Mouse (Mus musculus) midbrain, postnatal 0 days (tissue): ENCODE results near the gene Ctcfl. TPM values are rescaled to one million over a fixed set of nuclear protein-coding genes. Genes with fewer than 3 reads are reported as not detected.

Experiments used
- ATAC-seq: fragments of 200-750 bp; cut with Nextera tagmentation; 2 replicates; pipeline ENCODE4 v1.8.0; 2017; ENCODE audit warnings: moderate number of reproducible peaks, mild to moderate bottlenecking, moderate TSS enrichment, moderate library complexity; ENCODE audit not compliant: low FRiP score
- DNase-seq: peaks from one replicate; pipeline ENCODE4 v3.0.0-alpha.2; 2015; ENCODE audit warnings: low spot score
- H3K27ac ChIP-seq: fragments of 300-500 bp; sonication (generic); 2 replicates; pipeline ENCODE4 v1.5.1; 2014; ENCODE audit warnings: low read depth, mild to moderate bottlenecking, low read length, mixed read lengths
- H3K27me3 ChIP-seq: fragments of 300-500 bp; sonication (generic); 2 replicates; pipeline ENCODE4 v1.6.1; 2014; ENCODE audit warnings: low read length, control low read depth, mixed read lengths; ENCODE audit not compliant: insufficient read depth
- H3K36me3 ChIP-seq: fragments of 300-500 bp; sonication (generic); 2 replicates; pipeline ENCODE4 v1.6.1; 2014; ENCODE audit warnings: low read length, control low read depth, mixed read lengths; ENCODE audit not compliant: insufficient read depth
- H3K4me1 ChIP-seq: fragments of 300-500 bp; sonication (generic); 2 replicates; pipeline ENCODE4 v1.6.1; 2014; ENCODE audit warnings: mild to moderate bottlenecking, control low read depth, antibody characterized with exemption, low read length, mixed read lengths; ENCODE audit not compliant: insufficient read depth
- H3K4me2 ChIP-seq: fragments of 300-500 bp; sonication (generic); 2 replicates; pipeline ENCODE4 v1.6.1; 2014; ENCODE audit warnings: low read depth, mild to moderate bottlenecking, low read length, mixed read lengths; ENCODE audit not compliant: poor library complexity, severe bottlenecking
- H3K4me3 ChIP-seq: fragments of 300-500 bp; sonication (generic); 2 replicates; pipeline ENCODE4 v1.5.1; 2014; ENCODE audit warnings: low read depth, mild to moderate bottlenecking, low read length, moderate library complexity
- H3K9ac ChIP-seq: fragments of 300-500 bp; sonication (generic); replicated peaks from 2 replicates; pipeline ENCODE4 v1.6.1; 2014; ENCODE audit warnings: mild to moderate bottlenecking, low read length, moderate library complexity, mixed read lengths; ENCODE audit not compliant: poor library complexity, severe bottlenecking
- H3K9me3 ChIP-seq: fragments of 300-500 bp; sonication (generic); 2 replicates; pipeline ENCODE4 v1.6.1; 2016; ENCODE audit warnings: low read length, control low read depth
- CTCF ChIP-seq: IDR thresholded peaks from 2 replicates; pipeline ENCODE4 v1.5.1; 2016; ENCODE audit warnings: antibody characterized with exemption, mild to moderate bottlenecking
- WGBS: fragments of 180-500 bp; shearing (Covaris S2); extraction: QIAGEN DNeasy Blood & Tissue Kit; methylation state at CpG from one replicate; pipeline ENCODE4 v1.1.7; 2014; 5-methylcytosine and 5-hydroxymethylcytosine counted together
- polyA plus RNA-seq: library from polyadenylated mRNA; unstranded; fragments of >200 nt; fragmentation: Nextera tagmentation; extraction: Ambion mirVana; gene quantifications from 2 replicates; pipeline ENCODE4 v1.2.1, GENCODE M21; 2015
- total RNA-seq: library from RNA; depleted of rRNA; stranded (reverse); fragments of >200 nt; gene quantifications from 2 replicates; pipeline ENCODE4 v1.2.3, GENCODE M21; 2014

Ctcfl gene
- total and polyA plus RNA-seq, 2 experiments from 2014 or later = not detected

DNA sequence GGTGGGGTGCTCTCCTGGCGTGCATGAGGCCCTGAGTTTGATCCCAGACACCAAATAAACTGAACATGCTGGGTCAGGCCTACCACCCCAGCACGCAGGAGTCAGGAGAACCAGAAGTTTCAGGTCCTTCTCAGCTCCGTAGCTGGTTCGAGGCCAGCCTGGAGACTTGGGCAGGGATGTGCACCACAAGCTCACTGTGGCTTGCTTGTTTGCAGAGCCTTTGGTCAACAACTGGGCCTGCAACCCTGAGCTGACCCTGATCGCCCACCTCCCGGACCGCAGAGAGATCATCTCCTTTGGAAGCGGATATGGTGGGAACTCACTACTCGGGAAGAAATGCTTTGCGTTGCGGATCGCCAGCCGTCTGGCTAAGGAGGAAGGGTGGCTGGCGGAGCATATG lies 35.6 kb upstream of the Ctcfl start:
- Histone ChIP-seq H3K4me3 (no peak overlapping the region), H3K4me1 (no peaks in the 10 kb centered on the region), H3K9me3 (no peaks in the 10 kb centered on the region), H3K9ac (no peak overlapping the region), H3K4me2 (no peak overlapping the region), H3K27ac (no peak overlapping the region), H3K27me3 (no peaks in the 10 kb centered on the region), H3K36me3 (no peaks in the 10 kb centered on the region)
- TF ChIP-seq CTCF = no peak
- ATAC-seq (no peak), DNase-seq (no peak)
- 94% methylated on average over 14 of the region's 14 CpGs for WGBS

DNA sequence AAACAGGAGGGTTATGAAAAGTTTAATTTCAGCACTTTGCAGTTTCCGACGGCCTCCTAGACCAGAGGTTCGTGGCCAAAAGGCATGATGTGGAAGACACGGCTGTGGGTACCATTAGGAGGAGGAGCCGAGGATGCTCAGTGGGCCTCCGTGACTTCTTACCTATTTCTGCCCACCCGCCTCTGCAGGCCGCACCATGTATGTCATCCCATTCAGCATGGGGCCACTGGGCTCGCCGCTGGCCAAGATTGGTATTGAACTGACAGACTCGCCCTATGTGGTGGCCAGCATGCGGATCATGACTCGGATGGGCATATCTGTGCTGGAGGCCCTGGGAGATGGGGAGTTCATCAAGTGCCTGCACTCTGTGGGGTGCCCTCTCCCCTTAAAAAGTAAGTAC lies 35.2 kb upstream of the Ctcfl start:
- ATAC-seq (no peak), DNase-seq (no peak)
- no peak overlapping the region for H3K27ac ChIP-seq
- no peak overlapping the region for H3K4me3 ChIP-seq
- H3K9ac ChIP-seq = no peak overlapping the region
- no peaks in the 10 kb centered on the region for H3K9me3 ChIP-seq
- no peaks in the 10 kb centered on the region for H3K27me3 ChIP-seq
- WGBS = 95% methylated on average over 13 of the region's 13 CpGs
- no peaks in the 10 kb centered on the region for H3K4me1 ChIP-seq
- TF ChIP-seq CTCF = no peak
- no peak overlapping the region for H3K4me2 ChIP-seq
- no peaks in the 10 kb centered on the region for H3K36me3 ChIP-seq

DNA sequence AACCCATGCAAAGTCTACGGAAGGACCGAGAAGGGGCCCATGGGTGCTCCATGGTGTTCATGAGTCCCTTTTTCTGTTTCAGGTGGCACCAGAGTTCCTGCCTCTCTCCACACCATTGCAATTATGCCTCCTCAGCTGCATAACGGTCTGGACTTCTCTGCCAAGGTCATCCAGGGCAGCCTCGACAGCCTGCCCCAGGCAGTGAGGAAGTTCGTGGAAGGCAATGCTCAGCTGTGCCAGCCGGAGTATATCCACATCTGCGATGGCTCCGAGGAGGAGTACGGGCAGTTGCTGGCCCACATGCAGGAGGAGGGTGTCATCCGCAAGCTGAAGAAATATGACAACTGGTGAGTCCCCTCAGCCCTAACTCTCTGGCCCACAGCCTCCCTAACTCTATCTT lies 33.9 kb upstream of the Ctcfl start:
- no peak overlapping the region for H3K4me2 ChIP-seq
- no peak for TF ChIP-seq CTCF
- DNase-seq = no peak
- H3K9ac ChIP-seq = no peak overlapping the region
- H3K36me3 ChIP-seq = no peaks in the 10 kb centered on the region
- no peaks in the 10 kb centered on the region for H3K27me3 ChIP-seq
- no peak overlapping the region for H3K4me3 ChIP-seq
- WGBS = 95% methylated on average over 10 of the region's 10 CpGs
- H3K4me1 ChIP-seq = no peaks in the 10 kb centered on the region
- no peaks in the 10 kb centered on the region for H3K9me3 ChIP-seq
- no peak overlapping the region for H3K27ac ChIP-seq
- no peak for ATAC-seq

DNA sequence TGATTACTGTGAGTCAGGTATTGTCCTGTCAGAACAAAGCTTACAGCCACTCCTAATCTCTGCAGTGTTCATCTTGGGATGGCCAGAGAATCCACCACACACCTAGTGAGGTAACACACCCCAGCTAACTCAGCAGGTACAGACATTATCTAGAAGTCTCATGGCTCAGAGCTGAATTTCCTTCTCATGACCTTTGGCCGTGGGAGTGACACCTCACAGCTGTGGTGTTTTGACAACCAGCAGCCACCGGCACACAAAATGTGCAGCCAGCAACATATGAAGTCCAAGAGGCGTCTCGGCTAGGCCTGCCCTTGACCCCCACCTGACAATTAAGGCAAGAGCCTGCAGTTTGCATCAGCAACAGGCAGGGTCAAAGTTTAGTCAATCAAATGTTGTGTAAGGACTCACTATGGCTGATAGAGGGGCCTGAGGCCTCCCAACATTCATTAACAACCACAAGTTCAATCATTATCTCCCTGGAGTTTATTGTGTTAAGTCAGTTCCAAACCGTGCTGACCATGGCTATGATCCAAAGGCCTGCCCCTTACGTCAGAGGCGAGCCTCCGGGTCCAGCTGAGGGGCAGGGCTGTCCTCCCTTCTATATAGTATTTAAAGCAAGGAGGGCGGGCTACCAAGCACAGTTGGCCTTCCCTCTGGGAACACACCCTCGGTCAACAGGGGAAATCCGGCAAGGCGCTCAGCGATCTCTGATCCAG lies 33.3 kb upstream of the Ctcfl start, which contains the start of gene Pck1:
Gene Pck1, plus strand, starts transcription at position 613 of the 716 bp plus-strand sequence.
- DNase-seq (no peak), ATAC-seq (no peak)
- no peak within 1 kb of the TSS for H3K9ac ChIP-seq
- no peak within 1 kb of the TSS for H3K4me2 ChIP-seq
- H3K27me3 ChIP-seq = no peaks in the 10 kb centered on the region
- no peaks in the 10 kb centered on the region for H3K4me1 ChIP-seq
- TF ChIP-seq CTCF = no peak
- H3K27ac ChIP-seq = no peak within 1 kb of the TSS
- no peak within 1 kb of the TSS for H3K4me3 ChIP-seq
- 88% methylated on average over 13 of the region's 13 CpGs for WGBS
- H3K36me3 ChIP-seq = no peaks in the 10 kb centered on the region
- no peaks in the 10 kb centered on the region for H3K9me3 ChIP-seq

DNA sequence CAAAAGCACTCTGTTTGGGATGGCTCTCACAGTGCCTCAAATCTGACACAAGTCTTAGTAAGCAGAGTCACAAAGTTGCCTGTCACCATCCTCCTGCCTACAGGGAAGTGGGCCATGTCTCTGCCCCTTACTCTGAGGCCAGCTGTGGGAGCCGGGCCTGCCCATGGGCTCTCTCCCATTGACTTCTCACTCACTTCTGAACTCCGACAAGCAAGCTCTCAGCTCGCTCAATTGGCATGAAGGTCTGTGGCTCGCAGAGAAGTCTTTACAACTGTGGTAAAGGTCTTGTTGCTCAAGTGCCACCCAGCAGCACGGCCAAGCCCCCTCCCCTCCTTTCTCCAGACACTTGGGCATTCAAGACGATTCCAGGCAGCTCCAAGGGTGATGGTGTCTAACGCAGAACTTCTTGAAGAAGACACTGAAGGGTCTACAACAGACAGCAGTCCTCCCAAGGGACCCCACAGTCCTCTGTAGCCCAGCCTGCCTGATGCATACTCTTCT lies 32.5 kb upstream of the Ctcfl start:
- Histone ChIP-seq H3K27ac (no peak overlapping the region), H3K4me3 (no peak overlapping the region), H3K9me3 (no peaks in the 10 kb centered on the region), H3K27me3 (no peaks in the 10 kb centered on the region), H3K9ac (no peak overlapping the region), H3K4me2 (no peak overlapping the region), H3K4me1 (no peaks in the 10 kb centered on the region), H3K36me3 (no peaks in the 10 kb centered on the region)
- 89% methylated on average over 7 of the region's 7 CpGs for WGBS
- no peak for TF ChIP-seq CTCF
- ATAC-seq = no peak
- DNase-seq = no peak

DNA sequence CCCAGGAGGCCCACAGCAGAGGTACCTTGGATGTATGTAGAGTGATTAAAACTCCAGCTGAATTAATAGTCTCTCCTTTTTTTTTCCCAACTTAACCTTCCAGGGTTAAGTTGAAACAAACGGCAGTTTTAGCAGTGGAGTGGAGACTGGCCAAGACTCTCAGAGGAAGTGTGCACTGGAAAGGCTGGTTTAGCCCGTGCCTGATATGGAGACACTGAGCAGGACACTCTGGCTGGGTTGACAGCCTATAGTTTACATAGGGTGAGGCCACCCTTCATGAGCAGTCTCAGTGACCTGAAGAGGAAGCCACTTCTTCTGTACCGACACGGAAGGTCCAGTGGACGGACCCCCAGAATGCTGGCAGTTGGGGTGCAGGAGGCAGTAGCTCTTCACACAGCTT lies 32.0 kb upstream of the Ctcfl start:
- Histone ChIP-seq H3K36me3 (no peaks in the 10 kb centered on the region), H3K27me3 (no peaks in the 10 kb centered on the region), H3K9ac (no peak overlapping the region), H3K4me2 (no peak overlapping the region), H3K4me3 (no peak overlapping the region), H3K4me1 (no peaks in the 10 kb centered on the region), H3K9me3 (no peaks in the 10 kb centered on the region), H3K27ac (no peak overlapping the region)
- ATAC-seq (no peak), DNase-seq (no peak)
- 91% methylated on average over 5 of the region's 5 CpGs for WGBS
- TF ChIP-seq CTCF = no peak
